Mouse (Mus musculus) left cerebral cortex, postnatal 4 days (tissue): ENCODE measurements at regions not wholly inside any gene's neighbourhood (a gene's known extent, or its start where the extent isn't known, plus 50 kb on each side); places are given as distances from the start of the nearest gene placed in this dataset.

ENCODE experiments used
- DNase-seq: peaks from one replicate; pipeline ENCODE4 v3.0.0-alpha.2; 2022
- intact Hi-C: fragments of 180-260 bp; cut with DNase I; formaldehyde crosslinking; loops from one replicate; pipeline ENCODE4 v1.15.1; 2025

DNA sequence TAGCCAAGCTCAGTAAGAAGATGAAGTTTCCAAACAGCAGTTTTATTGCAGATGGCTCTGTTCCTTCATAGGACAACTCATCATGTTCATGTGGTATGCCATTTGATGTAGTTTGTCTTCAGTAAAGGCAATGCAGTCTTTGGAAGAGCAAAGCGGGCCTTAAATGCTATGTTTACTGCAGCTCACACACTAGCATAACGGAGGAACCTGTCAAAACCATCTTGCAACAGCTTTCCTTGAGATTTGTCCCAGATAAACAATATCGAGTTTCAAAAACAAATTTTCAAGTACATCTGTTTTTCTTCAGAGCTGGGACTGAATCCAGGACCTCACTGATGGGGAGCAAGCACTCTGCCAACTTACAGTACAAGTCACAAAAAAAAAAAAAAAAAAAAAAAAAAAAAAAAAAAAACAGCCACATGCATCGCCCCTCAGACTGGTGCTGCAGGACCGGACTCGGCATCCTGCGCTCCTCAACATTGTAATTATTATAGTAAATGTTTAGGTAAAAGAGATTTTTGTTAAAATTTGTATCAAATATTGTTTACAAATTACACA lies 1023.4 kb upstream of the Lingo2 start:
- intact Hi-C loops, result no loop called here
- DNase-seq, result peak; percentile 1
